Mouse (Mus musculus) gastrocnemius, adult 18-20 months (tissue): ENCODE results near the gene Nek11. TPM values are rescaled to one million over a fixed set of nuclear protein-coding genes. Genes with fewer than 3 reads are reported as not detected.
A peak's percentile ranks its signal among the peaks of the same experiment; 100 is the strongest.
"Not testable (repeated sequence)": the region's sequence is repeated elsewhere in the genome, so short reads cannot be mapped to it uniquely, and the experiment has no call there.

Experiments
- DNase-seq: peaks from one replicate; pipeline ENCODE4 v3.0.0; 2021; ENCODE audit warnings: low spot score
- total RNA-seq, 2 experiments: library from RNA; stranded (reverse); gene quantifications; 2 replicates each; pipeline ENCODE4 v1.2.3; 2021

Nek11 gene
- total RNA-seq, 2 experiments from 2014 or later: 0.07 TPM; not detected in 1

DNA sequence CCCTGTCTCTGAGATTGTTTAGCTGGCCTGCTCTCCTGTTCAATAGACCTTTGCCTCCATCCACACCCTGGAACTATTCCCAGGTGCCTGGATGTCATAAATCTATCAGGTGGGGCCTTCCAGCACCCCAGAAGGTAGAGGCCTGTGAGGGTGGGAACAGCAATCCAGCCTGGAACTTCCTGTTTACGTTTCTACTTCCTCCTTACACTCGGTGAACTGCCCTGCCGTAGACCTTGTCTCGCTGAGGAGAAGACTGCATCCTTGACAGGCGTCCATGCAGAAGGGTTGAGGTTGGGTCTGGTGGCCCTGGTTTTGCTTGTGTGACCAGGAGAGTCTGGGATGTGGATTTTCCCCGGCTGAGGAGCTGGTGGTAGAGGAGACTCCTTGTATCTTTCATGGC, 256.1 kb downstream of the Nek11 start:
- no peak for DNase-seq

DNA sequence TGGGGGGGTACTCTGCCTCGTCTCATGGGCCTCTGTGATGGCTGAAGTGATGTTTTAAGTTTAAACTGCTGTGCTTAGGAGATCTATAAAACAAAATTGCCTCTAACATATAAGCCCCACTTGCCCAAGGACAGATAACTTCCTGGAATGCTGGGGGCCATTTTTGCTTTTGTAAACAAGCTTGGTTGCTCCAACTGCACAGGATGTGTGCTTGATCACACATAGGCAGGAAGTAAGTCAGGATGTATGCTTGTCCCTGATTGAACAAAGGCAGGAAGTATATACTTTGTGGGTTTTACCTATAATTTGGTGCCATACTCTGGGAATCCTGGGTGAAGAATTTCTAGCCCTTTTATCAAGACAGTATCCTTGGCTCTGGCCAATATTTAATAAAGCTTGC, 258.9 kb downstream of the Nek11 start:
- no peak for DNase-seq

DNA sequence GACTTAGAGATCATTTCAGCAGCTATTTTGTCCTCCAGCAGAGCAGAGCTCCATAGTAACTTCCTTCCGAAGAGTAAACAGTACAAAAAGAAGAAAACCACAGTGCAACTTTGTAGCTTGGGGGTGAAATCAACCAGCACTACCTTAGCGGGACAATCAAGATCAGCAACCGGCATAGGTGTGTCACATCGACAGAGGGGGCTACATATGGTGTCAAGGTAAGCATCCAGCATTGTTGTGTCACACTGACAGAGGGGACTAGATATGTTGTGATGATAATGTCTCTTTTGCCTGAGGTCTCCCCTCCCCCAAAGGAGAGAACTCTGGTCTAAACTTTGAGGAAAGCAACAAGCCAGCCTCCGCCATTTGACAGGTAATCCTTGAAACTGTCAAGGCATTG, 260.8 kb downstream of the Nek11 start:
- DNase-seq: no peak

DNA sequence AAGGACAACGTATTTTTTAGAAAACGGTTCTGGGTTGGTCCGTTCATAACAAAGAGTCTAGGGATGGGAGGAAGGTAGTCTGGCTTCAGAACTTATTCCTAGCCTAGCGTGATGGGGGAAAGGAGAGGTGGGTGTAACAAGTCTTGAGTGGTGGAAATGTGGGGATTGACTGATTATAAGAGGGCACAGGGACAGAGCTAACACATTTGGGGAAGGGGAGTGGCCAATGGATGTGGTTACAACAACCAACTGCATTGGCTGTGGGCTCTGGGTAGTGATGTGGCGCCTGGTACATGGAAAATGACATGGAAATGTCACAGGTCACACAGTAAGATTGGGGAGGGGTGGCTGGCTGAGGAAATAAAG, 263.3 kb downstream of the Nek11 start:
- DNase-seq: no peak

DNA sequence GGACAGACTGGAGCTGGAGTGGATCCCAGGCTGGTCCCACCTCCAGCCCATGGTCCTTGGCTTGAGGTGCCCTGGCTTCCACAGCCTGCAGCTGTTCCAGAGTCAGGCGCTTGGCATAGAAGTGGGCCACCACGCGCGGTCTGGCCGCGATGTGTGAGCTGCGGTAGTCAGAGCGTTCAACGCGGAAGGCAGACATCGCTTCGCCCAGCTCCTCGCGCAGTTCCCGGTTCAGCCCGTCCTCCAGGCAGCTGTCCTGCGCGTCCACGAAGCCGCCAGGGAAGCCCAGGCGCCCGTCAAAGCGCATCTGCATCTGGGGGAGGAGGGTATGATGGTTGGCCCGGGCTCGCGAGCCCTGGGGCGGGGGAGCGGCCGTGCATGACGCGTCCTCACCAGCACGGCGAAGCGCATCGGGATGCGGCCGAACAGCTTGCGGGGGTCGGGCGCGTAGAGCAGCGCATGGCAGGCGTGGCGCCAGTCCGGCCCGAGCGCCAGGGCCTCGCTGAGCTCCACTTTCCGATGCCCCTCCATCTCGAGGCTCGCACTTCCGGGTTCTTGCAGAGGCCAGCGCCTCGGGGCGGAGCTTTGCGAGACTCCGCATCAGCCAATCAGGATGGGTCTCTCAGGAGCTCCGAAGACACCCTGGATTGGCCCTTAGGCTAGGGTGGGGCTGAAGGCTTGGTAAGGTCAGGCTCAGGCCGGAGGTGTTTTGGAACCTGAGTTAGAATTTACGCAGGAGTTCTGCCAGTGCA, 263.9 kb downstream of the Nek11 start, which contains the start of gene Nudt16:
Gene Nudt16 (minus strand): TSS at position 572 of the 749 bp plus-strand sequence.
- peak; percentile 92 for DNase-seq

DNA sequence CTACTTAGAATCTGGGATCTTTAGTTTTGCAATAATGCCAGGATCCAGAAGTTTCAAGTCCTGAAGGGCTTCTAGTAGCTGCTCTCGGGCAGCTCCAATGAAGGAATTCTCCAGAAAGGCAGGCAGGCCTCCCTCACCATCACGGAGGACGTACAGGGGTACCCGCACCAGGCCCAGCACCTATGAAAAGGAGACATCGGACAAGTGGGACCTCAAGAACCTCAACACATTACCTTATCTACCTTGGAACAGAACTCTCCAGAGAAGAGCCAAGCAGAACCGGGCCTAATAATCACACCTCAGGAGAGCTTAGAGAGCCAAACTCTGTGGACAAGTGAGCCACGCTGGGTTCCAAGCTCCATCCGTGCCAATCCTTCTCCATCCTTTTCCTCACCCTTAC, 265.0 kb downstream of the Nek11 start:
- DNase-seq: no peak

DNA sequence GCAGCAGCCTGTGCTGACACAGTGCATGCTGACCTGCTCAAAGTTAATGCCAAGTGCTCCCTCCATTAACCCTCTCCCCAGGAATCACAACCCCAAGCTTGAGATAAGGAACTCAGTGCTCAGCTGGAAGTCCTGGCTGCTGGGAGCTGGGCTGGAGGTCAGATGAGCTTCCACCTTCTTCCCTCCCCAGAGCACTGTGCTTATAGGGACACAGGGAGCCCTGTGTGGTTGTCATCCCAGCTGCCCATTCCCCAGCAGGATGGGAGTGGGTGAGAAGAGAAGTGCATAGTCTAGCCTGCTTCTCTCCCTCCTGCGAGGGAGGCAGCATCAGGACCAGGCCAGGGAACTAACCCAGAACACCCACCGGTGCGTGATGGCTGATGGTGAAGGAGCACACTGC, 270.1 kb downstream of the Nek11 start:
- not testable (repeated sequence) for DNase-seq

Other genes with a start within 250 kb of the Nek11 start
- 1 to 10 TPM; 1.9 to 2.2 TPM for gene Aste1, start 132 bp downstream of the Nek11 start, total RNA-seq
- 10 to 100 TPM; 38.5 to 45.0 TPM for gene Atp2c1, start 131.8 kb upstream of the Nek11 start, total RNA-seq
- 10 to 100 TPM; 10.3 to 12.8 TPM for gene Pik3r4, start 247.5 kb upstream of the Nek11 start, total RNA-seq